Mouse (Mus musculus): Measurements from ENCODE around the gene Gm6460. TPM values are rescaled to one million over a fixed set of nuclear protein-coding genes. Genes with fewer than 3 reads are reported as not detected.
"Not testable (repeated sequence)": the region's sequence is repeated elsewhere in the genome, so short reads cannot be mapped to it uniquely, and the experiment has no call there.

Gene Gm6460
- total RNA-seq (2014; rRNA removed) (not detected in 2 replicates), polyA plus RNA-seq (2012; rRNA removed) (not detected in 2 replicates)

- WGBS = no CpG with 5 or more reads among the region's 3 CpGs
- not testable (repeated sequence) for DNase-seq (ENCODE audit: extremely low read depth, low read depth, low spot score); H3K79me2 ChIP-seq (ENCODE audit: control insufficient read depth, insufficient read depth, low read length)
Observed at GRCm38 (mm10) chr5:11594613-11595012, at the start of gene Gm6460. Gene Gm6460 (plus strand): TSS chr5:11594913.

More at GRCm38 (mm10) chr5:11594613-11595012, at the start of gene Gm6460:
- H3K27me3 ChIP-seq (ENCODE audit: control insufficient read depth, insufficient read depth, low read length); H3K9ac ChIP-seq (ENCODE audit: low read depth, low read length); H3K4me3 ChIP-seq (ENCODE audit: insufficient read depth, low read depth, low read length); H3K4me1 ChIP-seq (ENCODE audit: control insufficient read depth, insufficient read depth, low read length); H3K27ac ChIP-seq (replicated peaks; ENCODE audit: insufficient read depth, low read depth, low read length); H3K36me3 ChIP-seq (ENCODE audit: control insufficient read depth, insufficient read depth, low read length): not testable (repeated sequence)

Other genes with a start within 250 kb of the Gm6460 start
- not detected in 2 replicates for gene Gm8897, start 178.5 kb upstream of the Gm6460 start, total RNA-seq (2014; rRNA removed)
- not detected in 2 replicates for gene Gm8897, start 178.5 kb upstream of the Gm6460 start, polyA plus RNA-seq (2012; rRNA removed)
- gene Gm8906, start 92.2 kb upstream of the Gm6460 start, total RNA-seq (2014; rRNA removed) = not detected in 2 replicates
- gene Gm8906, start 92.2 kb upstream of the Gm6460 start, polyA plus RNA-seq (2012; rRNA removed) = not detected in 2 replicates
- not detected in 2 replicates for gene Gm8922, start 87.0 kb downstream of the Gm6460 start, total RNA-seq (2014; rRNA removed)
- gene Gm8922, start 87.0 kb downstream of the Gm6460 start, polyA plus RNA-seq (2012; rRNA removed) = not detected in 2 replicates
- not detected in 2 replicates for gene Gm8926, start 175.6 kb downstream of the Gm6460 start, total RNA-seq (2014; rRNA removed)
- not detected in 2 replicates for gene Gm8926, start 175.6 kb downstream of the Gm6460 start, polyA plus RNA-seq (2012; rRNA removed)

Measured in liver, adult 2 months (tissue).